Mouse (Mus musculus) MEL (cell line): Measurements from ENCODE around the gene Cyp2c68. TPM values are rescaled to one million over a fixed set of nuclear protein-coding genes. Genes with fewer than 3 reads are reported as not detected.
"Not testable (repeated sequence)": the region's sequence is repeated elsewhere in the genome, so short reads cannot be mapped to it uniquely, and the experiment has no call there.

ENCODE experiments used
- DNase-seq: peaks from one replicate; pipeline ENCODE4 v3.0.0; 2011; ENCODE audit warnings: low read depth, low spot score
- H3K27ac ChIP-seq: 2 replicates; pipeline ENCODE4 v1.5.1; 2012; ENCODE audit warnings: low read depth, mild to moderate bottlenecking, control low read depth, low read length, moderate library complexity; ENCODE audit not compliant: control insufficient read depth
- H3K27me3 ChIP-seq, 2 experiments: fragments of 150-350 bp in 1 of 2; sonication (generic) in 1 of 2; 2 replicates each; pipeline ENCODE4 v1.6.1; 2012; ENCODE audit warnings: low read length in 2 of 2, mild to moderate bottlenecking in 2 of 2, improper control_type of control experiment in 1 of 2, moderate library complexity in 1 of 2; ENCODE audit not compliant: insufficient read depth in 2 of 2, control insufficient read depth in 1 of 2
- H3K36me3 ChIP-seq, 2 experiments: 2 replicates each; pipeline ENCODE4 v1.6.1; 2012 to 2014; ENCODE audit warnings: low read length in 2 of 2, improper control_type of control experiment in 1 of 2, inconsistent platforms in 1 of 2, mild to moderate bottlenecking in 1 of 2; ENCODE audit not compliant: insufficient read depth in 2 of 2, control insufficient read depth in 1 of 2
- H3K4me1 ChIP-seq, 2 experiments: fragments of 150-350 bp in 1 of 2; sonication (generic) in 1 of 2; 2 replicates each; pipeline ENCODE4 v1.6.1; 2012; ENCODE audit warnings: low read length in 2 of 2, improper control_type of control experiment in 1 of 2, mild to moderate bottlenecking in 1 of 2; ENCODE audit not compliant: insufficient read depth in 2 of 2, control insufficient read depth in 1 of 2
- H3K4me3 ChIP-seq, 2 experiments: fragments of 150-350 bp in 1 of 2; sonication (generic) in 1 of 2; 2 replicates each; pipeline ENCODE4 v1.5.1; 2012; ENCODE audit warnings: low read depth in 2 of 2, low read length in 2 of 2, mild to moderate bottlenecking in 2 of 2, moderate library complexity in 2 of 2, control low read depth in 1 of 2, improper control_type of control experiment in 1 of 2; ENCODE audit not compliant: control insufficient read depth in 1 of 2, insufficient read depth in 1 of 2
- H3K79me2 ChIP-seq: 2 replicates; pipeline ENCODE4 v1.6.1; 2012; ENCODE audit warnings: mild to moderate bottlenecking, low read length, moderate library complexity; ENCODE audit not compliant: control insufficient read depth, poor library complexity, insufficient read depth
- H3K9ac ChIP-seq: 2 replicates; pipeline ENCODE4 v1.6.1; 2012; ENCODE audit warnings: low read depth, mild to moderate bottlenecking, control low read depth, low read length, moderate library complexity; ENCODE audit not compliant: control insufficient read depth, poor library complexity, severe bottlenecking
- H3K9me3 ChIP-seq: fragments of 150-350 bp; sonication (generic); replicated peaks from 2 replicates; pipeline ENCODE4 v1.6.1; 2012; ENCODE audit warnings: mild to moderate bottlenecking, low read length, improper control_type of control experiment, moderate library complexity; ENCODE audit not compliant: insufficient read depth
- CTCF ChIP-seq, 3 experiments: IDR thresholded peaks in 2 of 3; conservative IDR thresholded peaks in 1 of 3; 2 replicates each; pipeline ENCODE4 v1.5.1; 2011 to 2012; ENCODE audit warnings: low read length in 3 of 3, low read depth in 2 of 3, mild to moderate bottlenecking in 2 of 3, improper control_type of control experiment in 1 of 3, inconsistent platforms in 1 of 3, mixed read lengths in 1 of 3, moderate library complexity in 1 of 3; ENCODE audit not compliant: control insufficient read depth in 1 of 3, insufficient read depth in 1 of 3, poor library complexity in 1 of 3, severe bottlenecking in 1 of 3
- E2F4 ChIP-seq: IDR thresholded peaks from 2 replicates; pipeline ENCODE4 v1.6.1; 2011; ENCODE audit warnings: low read depth, low read length, improper control_type of control experiment, borderline replicate concordance
- EP300 ChIP-seq, 2 experiments: IDR thresholded peaks; 2 replicates each; pipeline ENCODE4 v1.6.1; 2011; ENCODE audit warnings: improper control_type of control experiment in 2 of 2, low read length in 2 of 2, low read depth in 1 of 2, mild to moderate bottlenecking in 1 of 2
- GABPA ChIP-seq: IDR thresholded peaks from 2 replicates; pipeline ENCODE4 v1.6.1; 2012; ENCODE audit warnings: low read depth, mild to moderate bottlenecking, inconsistent platforms, low read length, improper control_type of control experiment, moderate library complexity
- JUND ChIP-seq: IDR thresholded peaks from 2 replicates; pipeline ENCODE4 v1.6.1; 2011; ENCODE audit warnings: low read depth, mild to moderate bottlenecking, improper control_type of control experiment, low read length
- KAT2A ChIP-seq: conservative IDR thresholded peaks from 2 replicates; pipeline ENCODE4 v1.6.1; 2012; ENCODE audit warnings: low read depth, low read length, improper control_type of control experiment, inconsistent platforms
- MAX ChIP-seq: IDR thresholded peaks from 2 replicates; pipeline ENCODE4 v1.6.1; 2011; ENCODE audit warnings: low read length, improper control_type of control experiment
- MEF2A ChIP-seq: IDR thresholded peaks from 2 replicates; pipeline ENCODE4 v1.6.1; 2014; ENCODE audit warnings: low read depth, mild to moderate bottlenecking, inconsistent platforms, low read length, improper control_type of control experiment; ENCODE audit not compliant: poor library complexity, insufficient replicate concordance, severe bottlenecking; ENCODE audit errors: extremely low read depth
- MXI1 ChIP-seq: IDR thresholded peaks from 2 replicates; pipeline ENCODE4 v1.6.1; 2011; ENCODE audit warnings: mild to moderate bottlenecking, low read depth, low read length, improper control_type of control experiment
- MYC ChIP-seq: IDR thresholded peaks from 2 replicates; pipeline ENCODE4 v1.6.1; 2011; ENCODE audit warnings: low read depth, mild to moderate bottlenecking, low read length, improper control_type of control experiment, moderate library complexity
- NRF1 ChIP-seq: IDR thresholded peaks from 2 replicates; pipeline ENCODE4 v1.6.1; 2014; ENCODE audit warnings: low read depth, mild to moderate bottlenecking, inconsistent platforms, low read length, improper control_type of control experiment, moderate library complexity; ENCODE audit not compliant: poor library complexity, insufficient read depth, severe bottlenecking
- POLR2AphosphoS2 ChIP-seq: IDR thresholded peaks from 2 replicates; pipeline ENCODE4 v1.6.1; 2011; ENCODE audit warnings: low read length, improper control_type of control experiment
- RAD21 ChIP-seq: IDR thresholded peaks from 2 replicates; pipeline ENCODE4 v1.6.1; 2011; ENCODE audit warnings: mild to moderate bottlenecking, low read depth, low read length, improper control_type of control experiment
- SMC3 ChIP-seq: IDR thresholded peaks from 2 replicates; pipeline ENCODE4 v1.6.1; 2011; ENCODE audit warnings: low read depth, low read length, improper control_type of control experiment
- TAL1 ChIP-seq: IDR thresholded peaks from 2 replicates; pipeline ENCODE4 v1.6.1; 2012; ENCODE audit warnings: mild to moderate bottlenecking, inconsistent platforms, low read length, moderate library complexity, mixed read lengths
- UBTF ChIP-seq: IDR thresholded peaks from 2 replicates; pipeline ENCODE4 v1.6.1; 2012; ENCODE audit warnings: low read depth, mild to moderate bottlenecking, inconsistent platforms, low read length, improper control_type of control experiment, moderate library complexity, borderline replicate concordance; ENCODE audit not compliant: insufficient read depth
- ZC3H11A ChIP-seq: IDR thresholded peaks from 2 replicates; pipeline ENCODE4 v1.6.1; 2012; ENCODE audit warnings: low read depth, mild to moderate bottlenecking, inconsistent platforms, low read length, improper control_type of control experiment
- ZMIZ1 ChIP-seq: IDR thresholded peaks from 2 replicates; pipeline ENCODE4 v1.6.1; 2012; ENCODE audit warnings: low read depth, mild to moderate bottlenecking, inconsistent platforms, low read length, improper control_type of control experiment, moderate library complexity
- polyA plus RNA-seq, 2 experiments: library from polyadenylated mRNA; stranded (reverse) in 1 of 2; unstranded in 1 of 2; fragments of >175 nt in 1 of 2; fragments of >200 nt in 1 of 2; gene quantifications; 2 replicates each; pipeline versions ENCODE4 v1.2.1 to v1.2.4; 2012; ENCODE audit warnings: low replicate concordance in 2 of 2, low read depth in 1 of 2; ENCODE audit not compliant: insufficient read length in 2 of 2, insufficient read depth in 1 of 2, missing spikeins in 1 of 2
- total RNA-seq: library from RNA; depleted of rRNA; stranded (reverse); fragments of 300-350 nt; gene quantifications from 2 replicates; pipeline ENCODE4 v1.2.3, GENCODE M21; 2012; rRNA removed

Gene Cyp2c68
- total RNA-seq (not detected in 2 replicates), polyA plus RNA-seq (not detected)

GRCm38 (mm10) chr19:39740920-39741319, at the start of gene Cyp2c68:
Gene Cyp2c68, minus strand, starts transcription at chr19:39741054.
- no peak for DNase-seq
- H3K27me3 ChIP-seq, result no peaks in the 10 kb centered on the region
- no peaks in the 10 kb centered on the region for H3K9me3 ChIP-seq
- H3K4me1 ChIP-seq, result no peaks in the 10 kb centered on the region
- H3K9ac ChIP-seq, result no peak within 1 kb of the TSS
- no peaks in the 10 kb centered on the region for H3K79me2 ChIP-seq
- no peaks in the 10 kb centered on the region for H3K36me3 ChIP-seq
- H3K27ac ChIP-seq, result no peak within 1 kb of the TSS
- TF ChIP-seq EP300 (IDR thresholded peaks at IDR 0.05; ENCODE audit: low read depth in 1 of 2, low read length in 2 of 2), result no peak
- no peak for TF ChIP-seq RAD21
- no peak for TF ChIP-seq ZC3H11A
- TF ChIP-seq MAX, result no peak
- no peak for TF ChIP-seq KAT2A
- TF ChIP-seq JUND, result no peak
- TF ChIP-seq ZMIZ1, result no peak
- TF ChIP-seq MXI1, result no peak
- no peak for TF ChIP-seq GABPA
- no peak for TF ChIP-seq TAL1
- TF ChIP-seq SMC3, result no peak
- TF ChIP-seq NRF1, result no peak
- no peak for TF ChIP-seq CTCF (IDR thresholded peaks at IDR 0.05 in 2 of 3, conservative IDR thresholded peaks at IDR 0.05 in 1 of 3; ENCODE audit: control insufficient read depth in 1 of 3, insufficient read depth in 1 of 3, low read depth in 2 of 3, low read length in 3 of 3, poor library complexity in 1 of 3, severe bottlenecking in 1 of 3)
- TF ChIP-seq MEF2A, result no peak
- TF ChIP-seq MYC, result no peak
- TF ChIP-seq POLR2AphosphoS2, result no peak
- no peak for TF ChIP-seq UBTF
- no peak for TF ChIP-seq E2F4
- H3K4me3 ChIP-seq, result no peak within 1 kb of the TSS

GRCm38 (mm10) chr19:39785458-39785857, 44.6 kb upstream of the Cyp2c68 start:
- DNase-seq, H3K4me1 ChIP-seq, H3K36me3 ChIP-seq, H3K27me3 ChIP-seq, H3K9ac ChIP-seq, H3K79me2 ChIP-seq, H3K9me3 ChIP-seq, H3K4me3 ChIP-seq, H3K27ac ChIP-seq: not testable (repeated sequence)
